Mouse (Mus musculus) stomach, postnatal 0 days (tissue): ENCODE measurements around the gene Ninl. TPM values are rescaled to one million over a fixed set of nuclear protein-coding genes. Genes with fewer than 3 reads are reported as not detected.

ENCODE experiments used
- ATAC-seq: fragments of 200-750 bp; cut with Nextera tagmentation; 2 replicates; pipeline ENCODE4 v1.8.0; 2017; ENCODE audit not compliant: low FRiP score, low TSS enrichment
- DNase-seq: peaks from one replicate; pipeline ENCODE4 v3.0.0-alpha.2; 2016; ENCODE audit warnings: low spot score
- H3K27ac ChIP-seq: fragments of 300-500 bp; sonication (generic); replicated peaks from 2 replicates; pipeline ENCODE4 v1.5.1; 2014; ENCODE audit warnings: mild to moderate bottlenecking, control low read depth
- H3K27me3 ChIP-seq: fragments of 300-500 bp; sonication (generic); 2 replicates; pipeline ENCODE4 v1.6.1; 2014; ENCODE audit warnings: low read length; ENCODE audit not compliant: control insufficient read depth, insufficient read depth
- H3K36me3 ChIP-seq: fragments of 300-500 bp; sonication (generic); 2 replicates; pipeline ENCODE4 v1.6.1; 2014; ENCODE audit warnings: low read length, mixed read lengths; ENCODE audit not compliant: control insufficient read depth, insufficient read depth
- H3K4me1 ChIP-seq: fragments of 300-500 bp; sonication (generic); replicated peaks from 2 replicates; pipeline ENCODE4 v1.6.1; 2014; ENCODE audit warnings: antibody characterized with exemption; ENCODE audit not compliant: control insufficient read depth, insufficient read depth
- H3K4me2 ChIP-seq: fragments of 300-500 bp; sonication (generic); replicated peaks from 2 replicates; pipeline ENCODE4 v1.6.1; 2014; ENCODE audit warnings: low read depth, mild to moderate bottlenecking, control low read depth, moderate library complexity
- H3K4me3 ChIP-seq: fragments of 300-500 bp; sonication (generic); 2 replicates; pipeline ENCODE4 v1.5.1; 2014; ENCODE audit warnings: low read depth, low read length, control low read depth
- H3K9ac ChIP-seq: fragments of 300-500 bp; sonication (generic); 2 replicates; pipeline ENCODE4 v1.6.1; 2014; ENCODE audit warnings: mild to moderate bottlenecking, low read length, control low read depth, mixed read lengths
- H3K9me3 ChIP-seq: fragments of 300-500 bp; sonication (generic); 2 replicates; pipeline ENCODE4 v1.6.1; 2016; ENCODE audit warnings: low read length; ENCODE audit not compliant: control insufficient read depth
- CTCF ChIP-seq: IDR thresholded peaks from 2 replicates; pipeline ENCODE4 v1.5.1; 2016; ENCODE audit warnings: antibody characterized with exemption, low read depth, mild to moderate bottlenecking, moderate library complexity
- EP300 ChIP-seq: optimal IDR thresholded peaks from 2 replicates; pipeline ENCODE3; 2016; ENCODE audit warnings: antibody characterized with exemption
- WGBS: fragments of 180-500 bp; shearing (Covaris S2); extraction: QIAGEN DNeasy Blood & Tissue Kit; methylation state at CpG from one replicate; pipeline ENCODE4 v1.1.7; 2014; 5-methylcytosine and 5-hydroxymethylcytosine counted together
- polyA plus RNA-seq: library from polyadenylated mRNA; unstranded; fragments of >200 nt; fragmentation: Nextera tagmentation; extraction: Ambion mirVana; gene quantifications from 2 replicates; pipeline ENCODE4 v1.2.1, GENCODE M21; 2015

The Ninl gene
- polyA plus RNA-seq, 1 experiment from 2014 or later, result 2.3 TPM

GRCm38 (mm10) chr2:150969231-150969630 is 70.0 kb downstream of the Ninl start:
- TF ChIP-seq CTCF, result no peak
- TF ChIP-seq EP300, result no peak
- no peak overlapping the region for H3K4me3 ChIP-seq
- H3K9me3 ChIP-seq, result no peaks in the 10 kb centered on the region
- no peaks in the 10 kb centered on the region for H3K4me1 ChIP-seq
- ATAC-seq (no peak), DNase-seq (no peak)
- H3K27me3 ChIP-seq, result no peaks in the 10 kb centered on the region
- no peak overlapping the region for H3K27ac ChIP-seq
- WGBS, result 98% methylated on average over 2 of the region's 2 CpGs
- no peak overlapping the region for H3K4me2 ChIP-seq
- no peaks in the 10 kb centered on the region for H3K36me3 ChIP-seq
- no peak overlapping the region for H3K9ac ChIP-seq

- DNase-seq (no peak), ATAC-seq (no peak)
- H3K4me1 ChIP-seq, result no peaks in the 10 kb centered on the region
- no peaks in the 10 kb centered on the region for H3K27me3 ChIP-seq
- no peak overlapping the region for H3K4me3 ChIP-seq
- no peak for TF ChIP-seq CTCF
- TF ChIP-seq EP300, result no peak
- H3K4me2 ChIP-seq, result no peak overlapping the region
- no peaks in the 10 kb centered on the region for H3K9me3 ChIP-seq
- no peaks in the 10 kb centered on the region for H3K36me3 ChIP-seq
- H3K9ac ChIP-seq, result no peak overlapping the region
- no peak overlapping the region for H3K27ac ChIP-seq
- 73% methylated on average over 2 of the region's 2 CpGs for WGBS
Measured at GRCm38 (mm10) chr2:150967491-150967890, 71.7 kb downstream of the Ninl start.

- TF ChIP-seq CTCF (no peak), EP300 (no peak)
- no peaks in the 10 kb centered on the region for H3K4me1 ChIP-seq
- DNase-seq, result no peak
- no peak overlapping the region for H3K4me2 ChIP-seq
- no peak for ATAC-seq
- H3K9ac ChIP-seq, result no peak overlapping the region
- no peak overlapping the region for H3K27ac ChIP-seq
- WGBS, result 97% methylated on average over 10 of the region's 10 CpGs
- no peak overlapping the region for H3K4me3 ChIP-seq
- no peaks in the 10 kb centered on the region for H3K36me3 ChIP-seq
- H3K27me3 ChIP-seq, result no peaks in the 10 kb centered on the region
- no peaks in the 10 kb centered on the region for H3K9me3 ChIP-seq
Measured at GRCm38 (mm10) chr2:150965951-150966350, 73.2 kb downstream of the Ninl start.

- H3K27me3 ChIP-seq, result no peaks in the 10 kb centered on the region
- ATAC-seq (no peak), DNase-seq (no peak)
- H3K9ac ChIP-seq, result no peak overlapping the region
- H3K36me3 ChIP-seq, result no peaks in the 10 kb centered on the region
- no peaks in the 10 kb centered on the region for H3K9me3 ChIP-seq
- no peak for TF ChIP-seq CTCF
- H3K27ac ChIP-seq, result no peak overlapping the region
- 88% methylated on average over 3 of the region's 3 CpGs for WGBS
- H3K4me2 ChIP-seq, result no peak overlapping the region
- no peaks in the 10 kb centered on the region for H3K4me1 ChIP-seq
- no peak overlapping the region for H3K4me3 ChIP-seq
Measured at GRCm38 (mm10) chr2:150964641-150965040, 74.5 kb downstream of the Ninl start.

GRCm38 (mm10) chr2:150963246-150963645 is 75.9 kb downstream of the Ninl start:
- H3K36me3 ChIP-seq, result 0 out of 2 replicates have a peak, but pooled peaks cover 1% of the 10 kb centered on the region
- no peak for ATAC-seq
- 88% methylated on average over 3 of the region's 3 CpGs for WGBS

GRCm38 (mm10) chr2:150959521-150959920 is 79.7 kb downstream of the Ninl start:
- Histone ChIP-seq H3K27ac (no peak overlapping the region), H3K4me3 (no peak overlapping the region), H3K4me1 (no peaks in the 10 kb centered on the region), H3K9ac (no peak overlapping the region), H3K9me3 (no peaks in the 10 kb centered on the region), H3K36me3 (0 out of 2 replicates have a peak, but pooled peaks cover 2% of the 10 kb centered on the region), H3K4me2 (no peak overlapping the region), H3K27me3 (no peaks in the 10 kb centered on the region)
- TF ChIP-seq CTCF (no peak), EP300 (no peak)
- ATAC-seq, result no peak
- WGBS, result 92% methylated on average over 10 of the region's 10 CpGs
- no peak for DNase-seq

More at GRCm38 (mm10) chr2:150963246-150963645, 75.9 kb downstream of the Ninl start:
- no peak for TF ChIP-seq EP300
- no peak for TF ChIP-seq CTCF
- Histone ChIP-seq H3K4me2 (no peak overlapping the region), H3K9ac (no peak overlapping the region), H3K27ac (no peak overlapping the region), H3K9me3 (no peaks in the 10 kb centered on the region), H3K27me3 (no peaks in the 10 kb centered on the region), H3K4me1 (no peaks in the 10 kb centered on the region), H3K4me3 (no peak overlapping the region)
- no peak for DNase-seq
